7 mouse cellular contexts compared by ENCODE assay signal in genomic region chr13:116201177-116201920, GRCm38 (mm10).
A peak's percentile ranks its signal among the peaks of the same experiment; 100 is the strongest.
DNase-seq lines count a peak whose midpoint lies in the region; ATAC-seq lines count a peak whose summit lies in the region.

No protein-coding gene starts in this region.

- no peak overlapping the region for H3K27ac ChIP-seq in forebrain, embryonic 15.5 days (replicated peaks)

- H3K9me3 ChIP-seq in forebrain, embryonic 15.5 days = no peaks in the 10 kb centered on the region

- H3K27me3 ChIP-seq in forebrain, embryonic 15.5 days = no peaks in the 10 kb centered on the region

- H3K36me3 ChIP-seq in forebrain, embryonic 15.5 days = no peaks in the 10 kb centered on the region

- DNase-seq in 3134 (ENCODE audit: extremely low read depth, insufficient read length, low spot score) = peak; percentile 18
- DNase-seq in 3T3-L1 (ENCODE audit: low read depth, low spot score) = peak; percentile 36
- DNase-seq in mesoderm, embryonic 11.5 days (ENCODE audit: low read depth, low spot score) = peak; percentile 77
- no peak for DNase-seq in layer of hippocampus, adult 11-12 months (ENCODE audit: low spot score)
- DNase-seq in thymus, adult 18-20 months = no peak

- 3% methylated on average over 11 of the region's 11 CpGs for WGBS in forebrain, embryonic 15.5 days

- peak overlapping the region; percentile 36 for H3K4me2 ChIP-seq in forebrain, embryonic 15.5 days (replicated peaks)

- ATAC-seq in forebrain, embryonic 15.5 days (replicated peaks) = peak; percentile 83
- no peak for ATAC-seq in cerebellum, adult (ENCODE audit: insufficient number of reproducible peaks, low FRiP score, low TSS enrichment)

- H3K4me1 ChIP-seq in forebrain, embryonic 15.5 days = peaks cover 8% of the 10 kb centered on the region; the same call in 1 of the 2 replicates

- H3K9ac ChIP-seq in forebrain, embryonic 15.5 days (replicated peaks) = no peak overlapping the region

- H3K4me3 ChIP-seq in forebrain, embryonic 15.5 days = 0 out of 2 replicates have a peak overlapping the region, but pooled peaks have one; percentile 11

Comparison
In these comparisons a context has a peak if more than half of its experiments do, and no peak if none do; other contexts are left out.
1. DNase-seq: peak in 3134 (single experiment), 3T3-L1 (single experiment) and mesoderm, embryonic 11.5 days (single experiment); none in layer of hippocampus, adult 11-12 months (single experiment) and thymus, adult 18-20 months (0 of 2).